Mouse (Mus musculus): ENCODE results near the gene Acsm2.

DNA sequence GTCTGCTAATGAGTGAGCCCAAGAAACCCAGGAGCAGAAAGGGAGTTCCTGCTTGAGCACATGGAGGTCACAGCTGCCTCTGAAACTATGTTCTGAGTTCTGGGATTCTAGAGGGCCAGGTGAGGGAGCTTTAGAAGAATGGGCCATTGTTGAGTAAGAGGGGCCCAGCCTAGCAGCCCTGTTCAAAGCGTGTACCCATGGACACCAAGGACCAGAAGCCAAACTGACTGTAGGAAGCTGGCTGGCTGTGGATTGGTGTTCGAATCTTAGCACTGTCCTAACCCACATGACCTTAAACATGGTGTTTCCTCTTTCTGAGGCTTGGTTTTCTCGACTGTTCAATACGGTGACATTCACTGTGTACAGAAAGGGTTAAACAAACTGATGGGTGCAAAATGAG is 30.8 kb upstream of the Acsm2 start, which contains the start of gene Pdilt:
- TF ChIP-seq POLR2A (IDR thresholded peaks at IDR 0.05; ENCODE audit: borderline replicate concordance, insufficient read depth, low read length), result no peak
- no peak for TF ChIP-seq CTCF (IDR thresholded peaks at IDR 0.05; ENCODE audit: borderline replicate concordance, insufficient read depth, low read depth, low read length)

Data from cerebellum, adult 2 months (tissue).